31 mouse cellular contexts compared by ENCODE assay signal in the genomic region with DNA sequence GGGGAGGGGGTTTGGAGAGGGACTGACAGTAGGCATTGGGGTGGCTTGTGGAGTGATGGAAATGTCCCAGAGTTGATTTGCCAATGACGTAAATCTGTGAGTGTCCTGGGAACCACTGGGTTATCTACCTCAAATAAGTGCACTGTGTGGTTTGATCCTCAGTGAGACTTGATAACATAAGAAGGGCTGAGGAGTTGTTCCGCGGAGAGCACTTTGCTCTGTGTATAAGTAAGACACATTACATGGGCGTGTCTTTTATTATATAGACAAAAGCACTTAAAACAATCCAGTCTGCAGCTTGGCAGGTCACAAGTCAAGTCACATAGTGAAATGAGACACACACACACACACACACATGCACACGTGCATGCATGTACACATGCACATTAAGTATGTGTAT.
"Had no signal": no experiment of that assay in that cellular context is flagged by ENCODE, and none has a peak within 500 bp of the region (broad histone marks: within the 10 kb centered on the region; RNA-seq: fewer than 3 reads in every experiment).

No protein-coding gene starts in this region.

- ATAC-seq: liver, embryonic 12.5 days; liver, postnatal 0 days; lung, postnatal 0 days; midbrain, embryonic 13.5 days; midbrain, embryonic 15.5 days; midbrain, embryonic 16.5 days had no signal

- H3K27me3 ChIP-seq: limb, embryonic 12.5 days; limb, embryonic 15.5 days; liver, embryonic 12.5 days; liver, embryonic 13.5 days; liver, embryonic 15.5 days; lung, embryonic 15.5 days; midbrain, embryonic 12.5 days; midbrain, embryonic 13.5 days; midbrain, embryonic 15.5 days; neural tube, embryonic 12.5 days had no signal

- H3K4me3 ChIP-seq: limb, embryonic 10.5 days; limb, embryonic 12.5 days; limb, embryonic 13.5 days; limb, embryonic 15.5 days; liver, embryonic 12.5 days; liver, embryonic 13.5 days; liver, embryonic 15.5 days; lung, embryonic 15.5 days; megakaryocyte, embryonic 14.5 days; midbrain, embryonic 10.5 days; midbrain, embryonic 12.5 days; midbrain, embryonic 13.5 days; midbrain, embryonic 15.5 days; myocyte; neural tube, embryonic 12.5 days had no signal

- H3K4me1 ChIP-seq: liver, embryonic 12.5 days; liver, embryonic 13.5 days; liver, embryonic 15.5 days; lung, embryonic 15.5 days; megakaryocyte, embryonic 14.5 days; midbrain, embryonic 12.5 days; midbrain, embryonic 13.5 days; midbrain, embryonic 15.5 days; neural tube, embryonic 12.5 days had no signal

- H3K9me3 ChIP-seq: limb, embryonic 10.5 days; limb, embryonic 12.5 days; limb, embryonic 13.5 days; limb, embryonic 15.5 days; liver, embryonic 12.5 days; liver, embryonic 13.5 days; liver, embryonic 15.5 days; lung, embryonic 15.5 days; megakaryocyte, embryonic 14.5 days; midbrain, embryonic 10.5 days; midbrain, embryonic 12.5 days; midbrain, embryonic 13.5 days; midbrain, embryonic 15.5 days; neural tube, embryonic 12.5 days had no signal

- H3K4me2 ChIP-seq: limb, embryonic 12.5 days; limb, embryonic 13.5 days; limb, embryonic 15.5 days; liver, embryonic 11.5 days; liver, embryonic 12.5 days; liver, embryonic 13.5 days; liver, embryonic 15.5 days; lung, embryonic 14.5 days; lung, embryonic 15.5 days; midbrain, embryonic 11.5 days; midbrain, embryonic 12.5 days; midbrain, embryonic 13.5 days; midbrain, embryonic 15.5 days; neural tube, embryonic 12.5 days had no signal

- H3K9ac ChIP-seq: limb, embryonic 12.5 days; limb, embryonic 13.5 days; limb, embryonic 15.5 days; liver, embryonic 12.5 days; liver, embryonic 13.5 days; liver, embryonic 14.5 days; liver, embryonic 15.5 days; liver, postnatal 0 days; lung, embryonic 14.5 days; lung, embryonic 15.5 days; midbrain, embryonic 12.5 days; midbrain, embryonic 13.5 days; midbrain, embryonic 15.5 days; neural tube, embryonic 12.5 days had no signal

- DNase-seq: left cerebral cortex, postnatal 4 days; liver; liver, embryonic 13.5 days; liver, postnatal 0 days; lung, adult 2 months; lung, embryonic 14.5 days; lung, postnatal 10 days; lung, postnatal 14 days; lung, postnatal 36 days; lung, postnatal 4 days; midbrain, embryonic 14.5 days had no signal

- H3K36me3 ChIP-seq: limb, embryonic 10.5 days; limb, embryonic 12.5 days; limb, embryonic 13.5 days; limb, embryonic 15.5 days; liver, embryonic 12.5 days; liver, embryonic 13.5 days; liver, embryonic 15.5 days; lung, embryonic 15.5 days; midbrain, embryonic 10.5 days; midbrain, embryonic 12.5 days; midbrain, embryonic 13.5 days; midbrain, embryonic 15.5 days; neural tube, embryonic 12.5 days had no signal

- H3K27ac ChIP-seq: limb, embryonic 10.5 days; limb, embryonic 12.5 days; limb, embryonic 13.5 days; limb, embryonic 15.5 days; liver, embryonic 12.5 days; liver, embryonic 13.5 days; liver, embryonic 14.5 days; liver, embryonic 15.5 days; lung, embryonic 15.5 days; macrophage; midbrain, embryonic 10.5 days; midbrain, embryonic 12.5 days; midbrain, embryonic 13.5 days; midbrain, embryonic 15.5 days; neural tube, embryonic 12.5 days had no signal
